Mouse (Mus musculus): ENCODE results near the gene Zfp704. TPM values are rescaled to one million over a fixed set of nuclear protein-coding genes. Genes with fewer than 3 reads are reported as not detected.

The Zfp704 gene
- polyA plus RNA-seq (2012; rRNA removed), result 8.3 and 9.5 TPM in 2 replicates

DNA sequence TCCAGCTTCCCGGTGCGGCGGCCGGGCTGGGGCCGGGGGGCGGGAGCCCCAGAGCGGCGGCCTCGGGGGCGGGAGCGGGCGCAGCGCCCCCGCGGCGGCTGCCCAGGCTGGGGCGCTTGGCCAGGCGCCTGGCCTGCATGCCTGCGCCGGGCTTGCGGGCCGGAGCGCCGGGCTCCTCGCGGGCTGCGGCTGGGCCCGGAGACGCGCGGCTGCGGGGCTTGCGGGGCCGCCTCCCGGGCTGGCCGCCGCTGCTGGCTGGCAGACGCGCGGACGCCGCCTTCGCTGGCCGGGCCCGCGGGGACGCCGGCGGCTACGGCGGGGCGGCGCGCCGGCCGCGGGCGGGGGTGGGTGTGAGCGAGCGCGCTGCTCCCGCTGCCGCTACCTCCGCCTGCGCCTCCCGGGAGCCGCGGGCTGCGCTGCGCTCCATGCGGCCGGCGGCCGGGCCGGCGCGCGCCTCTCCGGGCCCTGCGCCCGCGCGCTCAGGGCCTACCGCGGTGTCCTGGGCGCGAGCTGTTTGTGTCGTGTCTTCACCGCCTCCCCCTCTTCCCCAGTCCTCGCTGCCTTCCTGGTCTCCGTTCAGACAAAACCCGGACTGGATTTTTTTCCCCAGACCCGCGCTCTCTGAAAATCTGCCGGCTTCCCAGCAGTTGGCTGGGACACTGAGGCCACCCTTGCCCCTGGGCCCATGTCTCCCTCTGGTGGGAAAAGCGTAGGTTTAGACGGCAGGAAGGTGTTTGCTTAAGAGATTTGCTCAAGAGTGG lies at the start of gene Zfp704:
Zfp704 (minus strand) TSS at position 505 of the 761 bp plus-strand sequence.

All from ovary, adult 2 months (tissue).